Mouse (Mus musculus): ENCODE measurements around the gene Nop16.

Gene Nop16

DNA sequence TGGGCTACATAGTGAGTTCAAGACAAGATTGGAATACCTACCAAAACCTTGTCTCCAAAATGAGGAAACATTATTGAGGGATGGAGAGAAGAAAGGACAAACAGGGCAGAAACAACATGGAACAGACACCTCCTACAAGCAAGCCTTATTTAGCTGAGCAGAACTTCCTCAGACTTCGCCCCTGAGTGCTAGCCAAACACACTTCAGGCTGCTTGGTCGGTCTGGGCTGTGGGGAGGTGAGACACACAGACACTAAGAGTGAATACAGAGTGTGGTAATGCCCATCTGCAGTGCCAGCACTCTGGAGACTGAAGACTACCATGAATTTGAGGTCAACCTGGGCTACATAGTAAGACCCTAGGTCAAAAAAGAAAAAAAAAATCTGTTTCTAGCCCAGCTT, 30.2 kb downstream of the Nop16 start:
- no peak for DNase-seq

DNA sequence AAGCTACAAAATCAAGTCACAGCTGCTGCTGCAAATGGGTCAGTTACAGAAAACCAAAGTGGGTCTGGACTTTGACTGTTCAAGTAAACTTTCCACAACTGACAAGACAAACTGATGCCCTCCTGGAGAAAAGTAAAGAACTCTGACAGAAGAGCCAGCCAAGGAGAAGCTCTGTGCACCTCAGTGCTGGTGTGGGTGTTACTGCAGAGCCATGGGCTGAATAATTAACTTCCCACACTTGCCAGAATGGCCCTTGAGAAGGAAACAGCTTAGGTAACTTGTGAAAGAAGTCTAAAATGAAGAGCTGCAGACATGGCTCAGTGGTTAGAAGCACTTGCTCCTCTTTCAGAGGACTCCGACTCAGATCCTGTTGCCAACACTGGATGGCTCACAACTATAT, 32.2 kb downstream of the Nop16 start:
- DNase-seq = no peak

DNA sequence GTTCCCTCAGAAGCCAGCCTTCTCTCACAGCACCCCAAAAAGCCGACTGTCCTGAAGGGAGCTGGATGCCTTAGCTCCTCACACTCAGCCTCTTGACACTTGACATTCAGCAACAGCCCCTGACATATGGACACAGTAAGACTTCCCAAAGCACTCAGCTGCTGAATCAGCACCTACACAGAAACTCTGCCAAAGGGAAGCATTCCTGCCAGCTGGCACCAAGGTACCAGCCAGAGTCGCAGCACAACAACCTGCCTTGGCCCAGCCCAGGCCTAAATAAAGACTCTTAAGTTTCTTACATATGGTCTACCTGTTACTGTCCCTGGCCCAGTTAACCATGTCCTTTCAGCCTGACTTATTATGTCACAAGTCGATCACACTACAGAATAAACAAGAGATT, 33.1 kb downstream of the Nop16 start:
- DNase-seq = no peak

DNA sequence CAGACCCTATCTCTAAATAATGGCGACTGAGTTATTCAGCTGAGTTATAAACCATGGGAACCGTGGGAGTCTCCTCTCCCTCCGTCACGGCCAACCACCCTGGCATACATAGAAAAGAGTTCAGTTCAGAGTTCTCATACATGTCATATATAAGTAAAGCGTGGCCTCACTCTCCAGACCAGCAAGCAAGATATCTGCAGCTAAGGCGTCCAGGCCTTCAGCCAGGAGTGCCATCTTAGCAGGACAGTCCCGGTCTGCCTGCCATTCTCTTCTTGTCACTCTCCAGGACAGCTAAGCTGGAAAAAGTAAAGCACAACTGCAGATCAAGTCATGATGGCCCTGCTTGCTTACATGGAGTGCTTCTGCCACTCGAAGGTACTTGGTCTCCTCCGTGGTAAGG, 33.7 kb downstream of the Nop16 start:
- DNase-seq = no peak

DNA sequence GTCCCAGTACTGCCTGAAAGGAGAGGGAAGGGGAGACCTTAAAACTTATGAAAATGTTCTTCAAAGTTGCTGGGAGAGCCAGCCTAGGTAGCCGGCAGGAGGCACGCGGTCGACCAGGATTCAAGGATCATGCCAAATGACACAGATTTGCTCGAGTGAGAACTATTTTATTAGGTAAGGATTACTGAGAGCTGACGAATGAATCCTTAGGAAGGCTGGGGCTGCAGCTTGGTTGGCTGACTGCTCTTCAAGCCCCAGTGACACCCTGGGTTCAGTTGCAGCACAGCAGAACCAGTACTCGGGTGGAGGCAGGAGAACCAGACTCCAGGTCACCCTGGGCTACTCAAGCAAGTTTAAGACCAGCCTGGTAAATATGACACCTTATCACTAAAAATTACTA, 41.9 kb downstream of the Nop16 start:
- DNase-seq = no peak

Measured in lung, postnatal 14 days (tissue).